Mouse (Mus musculus) erythroblast, embryonic 14.5 days (primary cell): ENCODE measurements at regions not wholly inside any gene's neighbourhood (a gene's known extent, or its start where the extent isn't known, plus 50 kb on each side); places are given as distances from the start of the nearest gene placed in this dataset.

ENCODE experiments used
- GATA1 ChIP-seq: IDR thresholded peaks from 2 replicates; pipeline ENCODE4 v1.6.1; 2012; ENCODE audit warnings: low read length, inconsistent platforms, mixed read lengths
- TAL1 ChIP-seq: IDR thresholded peaks from 3 replicates; pipeline ENCODE4 v1.6.1; 2012; ENCODE audit warnings: low read length, inconsistent platforms, mixed read lengths

DNA sequence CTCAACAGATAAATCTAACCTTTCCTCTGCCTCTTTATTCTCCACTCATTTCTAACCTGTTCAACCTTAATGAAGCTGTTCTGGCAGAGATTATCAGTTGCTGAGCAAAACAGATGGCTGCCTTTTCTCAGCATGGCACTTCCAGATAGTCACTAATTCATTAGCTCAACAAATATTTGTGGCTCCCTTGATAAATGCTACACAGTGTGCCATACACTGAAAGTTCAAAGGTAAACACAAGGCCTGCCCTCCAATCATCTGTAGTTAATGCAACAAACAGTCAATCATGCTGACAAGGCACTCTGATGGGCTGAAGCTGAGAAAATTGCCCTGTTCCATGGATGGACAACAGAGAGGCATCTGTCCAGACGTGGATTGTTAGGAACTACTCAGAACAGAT lies 149.4 kb upstream of the Ube2e3 start:
- TF ChIP-seq GATA1 (peak; percentile 97), TAL1 (peak; percentile 96)
